Mouse (Mus musculus): ENCODE measurements around the gene C1galt1. TPM values are rescaled to one million over a fixed set of nuclear protein-coding genes. Genes with fewer than 3 reads are reported as not detected.

C1galt1 gene
- total RNA-seq, 2 experiments from 2014 or later = 45.3 to 64.6 TPM

DNA sequence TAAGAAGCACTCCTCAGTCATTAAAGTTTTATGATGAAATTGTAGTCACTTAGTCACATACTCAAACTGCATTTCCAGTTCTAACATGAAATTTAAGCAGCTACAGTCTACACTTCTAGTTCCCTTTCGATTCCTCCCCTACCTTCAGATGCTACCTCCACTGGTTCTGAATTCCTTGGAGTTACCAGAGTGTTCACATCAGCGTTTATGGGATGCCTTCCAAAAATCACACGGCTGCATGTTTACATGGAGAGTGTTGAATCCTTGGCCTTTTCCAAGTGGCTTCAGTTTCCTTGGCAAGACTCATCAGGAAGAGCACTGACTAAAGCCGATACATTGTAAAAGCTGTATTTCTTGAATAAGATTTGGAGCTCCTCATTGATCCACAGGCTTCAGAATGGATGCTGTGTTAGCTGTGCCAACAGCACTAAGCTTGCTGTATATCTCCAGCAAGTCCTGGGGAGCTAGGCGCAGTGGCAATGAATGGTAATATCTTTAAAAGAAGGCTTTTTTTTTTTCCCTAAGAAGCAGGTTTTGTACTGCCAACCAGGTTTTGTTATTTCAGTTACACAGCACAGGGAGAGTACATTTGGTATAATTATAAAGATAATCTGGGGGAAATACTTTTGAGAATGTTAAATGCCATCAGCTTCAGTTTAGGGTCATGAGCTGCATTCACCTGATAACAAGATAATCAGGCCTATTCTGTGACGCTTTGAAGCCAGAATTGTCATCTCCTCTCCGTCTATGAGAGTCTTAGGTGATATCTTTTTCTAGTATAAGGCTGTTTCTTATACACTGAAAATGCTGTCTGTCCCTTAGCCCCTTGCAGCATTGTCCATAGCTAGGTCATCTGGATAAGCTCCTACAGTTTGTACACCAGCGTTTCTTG is 13.0 kb downstream of the C1galt1 start:
- ATAC-seq (replicated peaks; ENCODE audit: low FRiP score, poor library complexity, severe bottlenecking) = peak; percentile 42; the same call in 1 of the 2 replicates

DNA sequence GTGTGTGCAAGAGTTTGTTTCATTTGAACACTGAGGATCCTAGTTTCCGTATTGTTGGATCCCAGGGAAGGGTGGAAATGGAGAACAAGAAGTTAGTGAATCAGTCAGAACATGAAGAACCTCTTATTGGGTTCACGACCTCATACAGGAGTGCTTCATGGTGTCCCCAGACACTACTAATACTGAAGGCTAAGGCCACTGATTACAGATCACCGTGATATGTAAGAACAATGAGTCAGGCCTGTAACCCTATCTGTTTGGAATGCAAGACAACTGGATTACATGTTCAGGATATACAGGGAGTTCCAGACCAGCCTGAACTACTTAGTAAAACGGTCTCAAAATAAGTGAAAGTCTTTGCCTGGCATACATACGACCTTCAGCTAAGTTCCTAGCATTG is 13.9 kb downstream of the C1galt1 start:
- ATAC-seq (replicated peaks; ENCODE audit: low FRiP score, poor library complexity, severe bottlenecking) = no peak

DNA sequence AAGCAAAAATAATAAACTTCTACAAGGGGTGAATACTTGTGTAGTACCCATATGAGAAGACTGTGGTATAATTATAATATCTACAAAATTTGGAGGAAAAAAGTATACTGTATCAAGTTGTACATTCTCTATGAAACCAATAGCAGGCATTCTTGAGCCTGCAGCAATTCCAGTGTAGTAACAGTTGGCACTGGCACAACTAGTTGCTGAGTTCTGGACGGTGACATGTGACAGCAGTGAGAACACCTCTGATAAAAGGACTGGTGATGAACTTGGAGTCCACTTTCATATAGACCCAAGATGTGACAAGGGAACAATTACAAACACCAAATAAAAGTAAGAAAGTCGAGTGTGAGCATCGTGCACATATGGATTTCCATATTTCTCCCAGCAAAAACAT is 14.5 kb downstream of the C1galt1 start:
- no peak for ATAC-seq (replicated peaks; ENCODE audit: low FRiP score, poor library complexity, severe bottlenecking)

DNA sequence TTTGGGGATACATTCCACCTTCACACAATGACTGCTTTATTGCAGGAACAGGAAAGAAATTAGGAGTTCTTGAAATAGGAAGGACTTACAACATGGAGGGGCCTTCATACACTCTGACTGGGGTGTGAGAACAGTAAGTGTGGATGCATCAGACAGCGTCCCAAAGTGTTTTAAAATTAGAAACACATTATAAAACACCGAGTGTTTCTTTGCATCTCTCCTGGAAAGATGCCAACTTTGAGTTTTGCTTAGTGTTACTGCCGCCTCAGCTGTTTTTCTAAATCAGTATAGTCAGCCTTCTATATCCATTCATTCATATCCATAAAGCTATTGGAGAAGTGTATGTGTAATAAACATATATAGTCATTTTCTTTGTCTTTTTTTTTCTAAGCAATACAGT is 16.4 kb downstream of the C1galt1 start:
- no peak for ATAC-seq (replicated peaks; ENCODE audit: low FRiP score, poor library complexity, severe bottlenecking)

DNA sequence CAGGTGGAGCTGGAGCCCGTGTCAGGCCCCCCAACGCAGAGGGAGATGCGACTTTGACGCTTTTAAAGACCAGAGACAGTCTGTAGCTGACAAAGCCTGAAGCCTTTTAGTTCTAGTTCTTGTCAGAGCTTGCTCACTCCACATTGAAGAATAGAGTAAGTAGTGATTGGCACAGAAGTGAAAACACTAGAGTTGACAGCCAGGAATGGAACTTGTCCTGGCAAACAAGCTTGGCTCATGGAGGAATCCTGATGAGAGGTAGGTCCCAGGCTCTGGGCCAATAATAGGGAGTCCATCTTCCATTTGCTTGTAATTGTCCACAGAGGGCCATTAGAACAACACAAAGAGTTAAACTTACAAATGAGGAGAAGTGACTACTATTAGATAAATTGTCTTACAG is 18.7 kb downstream of the C1galt1 start:
- no peak for ATAC-seq (replicated peaks; ENCODE audit: low FRiP score, poor library complexity, severe bottlenecking)

DNA sequence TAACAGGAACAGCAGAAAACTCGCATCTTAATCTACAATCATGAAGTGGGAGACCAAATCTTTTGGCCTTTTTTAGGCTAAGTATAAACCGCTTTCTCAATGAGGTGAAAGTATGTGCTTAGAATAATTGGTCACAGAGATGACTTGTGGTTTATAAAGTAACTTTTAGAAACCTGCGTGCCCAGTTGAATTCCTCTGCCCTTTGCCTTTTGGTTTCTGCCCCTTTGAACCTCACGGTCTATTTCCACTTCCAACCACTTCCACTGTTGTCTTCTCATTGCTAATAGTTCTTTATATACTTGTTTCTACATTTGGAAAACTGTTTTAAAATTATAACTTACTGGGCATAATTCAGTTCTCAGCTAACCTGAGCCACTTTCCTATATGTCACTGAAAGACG is 32.2 kb downstream of the C1galt1 start:
- no peak for ATAC-seq (replicated peaks; ENCODE audit: low FRiP score, poor library complexity, severe bottlenecking)

DNA sequence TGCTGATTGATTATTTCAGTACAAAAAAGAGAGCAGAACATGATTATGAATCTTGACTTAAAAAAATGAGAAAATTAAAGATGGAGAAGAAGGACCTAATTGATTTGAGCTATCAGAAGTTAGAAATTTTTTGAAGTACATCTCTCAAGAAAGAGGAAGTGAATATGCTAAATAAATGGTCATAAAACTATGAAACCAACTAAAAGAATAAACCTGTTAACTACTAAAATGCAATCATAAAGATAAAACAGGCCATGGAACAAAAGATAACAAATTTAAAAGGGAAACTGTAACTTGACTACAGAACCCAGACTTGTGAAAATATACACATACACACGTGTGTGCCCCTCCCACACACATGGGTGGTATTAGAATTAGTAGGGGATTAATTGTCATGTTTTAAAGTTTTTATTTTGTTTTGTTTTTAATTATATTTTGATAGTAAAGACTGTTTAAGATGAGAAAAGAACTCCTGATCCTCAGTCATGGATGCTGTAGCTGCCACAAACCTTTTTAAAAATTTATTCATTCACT is 37.0 kb downstream of the C1galt1 start:
- no peak for ATAC-seq (replicated peaks; ENCODE audit: low FRiP score, poor library complexity, severe bottlenecking)

DNA sequence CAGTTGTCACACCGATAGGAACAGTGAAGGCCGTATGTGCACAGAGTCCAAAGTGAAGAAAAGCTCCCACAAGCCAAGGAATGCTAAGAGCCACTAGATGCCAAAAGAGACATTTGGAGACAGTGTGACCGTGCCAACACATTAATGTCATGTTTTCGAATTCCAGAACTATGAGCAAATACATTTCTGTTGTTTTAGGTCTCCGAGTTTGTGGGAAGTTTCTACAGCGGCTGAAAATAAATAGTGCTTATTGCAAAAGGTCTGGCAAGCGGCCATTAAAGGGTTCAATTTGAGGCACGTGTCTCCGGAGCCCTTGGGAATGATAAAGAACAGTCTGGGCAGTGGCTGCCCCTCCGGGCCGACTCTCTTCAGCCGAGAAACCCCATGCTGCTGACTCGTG is 37.9 kb downstream of the C1galt1 start:
- no peak for ATAC-seq (replicated peaks; ENCODE audit: low FRiP score, poor library complexity, severe bottlenecking)

DNA sequence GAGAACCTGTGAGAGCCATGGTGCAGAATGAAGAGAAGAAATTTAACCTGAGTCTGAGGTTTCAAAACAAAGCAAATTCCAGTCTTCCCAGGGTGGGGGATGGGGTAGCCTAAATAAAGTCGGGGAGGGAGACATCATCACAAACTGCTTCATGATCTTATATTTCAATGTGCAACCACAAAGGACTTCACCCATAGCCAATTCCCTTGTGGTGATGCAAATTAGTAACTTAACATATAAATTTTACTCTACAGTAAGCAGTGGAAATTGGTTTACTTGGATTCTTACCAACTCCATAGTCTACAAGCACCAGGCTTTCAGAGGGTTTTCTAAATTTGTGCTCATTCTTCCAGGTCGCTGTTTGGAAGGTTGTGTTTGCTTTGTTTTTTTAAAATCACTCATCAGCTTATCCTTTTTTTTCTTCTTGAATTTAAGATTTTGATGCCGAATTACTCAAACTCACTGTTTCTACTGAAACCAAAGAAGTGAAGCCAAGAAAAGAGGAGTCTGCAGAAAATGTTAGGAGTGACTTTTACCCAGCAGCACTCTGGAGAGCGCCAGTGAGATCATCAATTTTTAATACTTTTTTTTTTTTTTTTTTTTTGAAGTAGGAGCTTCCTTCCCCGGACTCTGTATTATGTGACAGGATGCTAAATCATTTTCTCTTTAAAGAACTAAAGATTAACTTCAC is 41.5 kb downstream of the C1galt1 start:
- ATAC-seq (replicated peaks; ENCODE audit: low FRiP score, poor library complexity, severe bottlenecking) = no peak

DNA sequence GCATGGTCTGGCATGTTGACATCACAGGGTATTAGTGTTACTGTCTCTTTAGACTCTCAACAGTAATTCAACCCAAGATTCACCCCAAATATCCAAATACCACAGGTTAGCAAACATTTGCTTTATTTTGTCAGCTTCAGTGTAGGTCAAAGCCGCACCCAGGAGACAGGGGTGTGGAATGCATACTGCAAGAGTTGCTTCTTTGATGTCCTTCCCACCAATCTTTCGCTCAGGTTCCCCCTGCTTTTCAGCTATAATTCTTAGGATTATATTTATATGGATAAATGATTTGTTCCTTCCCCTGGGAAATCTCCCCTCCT is 42.0 kb downstream of the C1galt1 start:
- ATAC-seq (replicated peaks; ENCODE audit: low FRiP score, poor library complexity, severe bottlenecking) = no peak

DNA sequence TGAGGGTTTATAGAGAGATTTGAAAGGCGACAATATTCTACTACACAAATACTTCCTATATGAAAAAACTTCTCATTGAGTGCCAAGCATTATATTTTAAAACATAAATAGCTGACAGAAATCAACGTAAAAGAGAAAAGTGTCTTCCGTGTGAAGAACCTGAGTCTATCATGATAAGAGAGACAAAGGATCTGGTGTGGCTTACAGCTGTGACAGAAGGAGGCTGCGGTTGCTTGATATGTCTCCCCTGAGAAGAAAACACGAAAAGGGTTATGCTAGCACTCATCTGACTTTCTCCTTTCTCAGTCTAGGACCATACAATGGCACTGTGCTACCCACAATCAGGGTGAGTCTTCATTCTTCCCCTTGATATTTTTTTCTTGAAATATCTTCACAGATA is 51.7 kb downstream of the C1galt1 start:
- no peak for ATAC-seq (replicated peaks; ENCODE audit: low FRiP score, poor library complexity, severe bottlenecking)

DNA sequence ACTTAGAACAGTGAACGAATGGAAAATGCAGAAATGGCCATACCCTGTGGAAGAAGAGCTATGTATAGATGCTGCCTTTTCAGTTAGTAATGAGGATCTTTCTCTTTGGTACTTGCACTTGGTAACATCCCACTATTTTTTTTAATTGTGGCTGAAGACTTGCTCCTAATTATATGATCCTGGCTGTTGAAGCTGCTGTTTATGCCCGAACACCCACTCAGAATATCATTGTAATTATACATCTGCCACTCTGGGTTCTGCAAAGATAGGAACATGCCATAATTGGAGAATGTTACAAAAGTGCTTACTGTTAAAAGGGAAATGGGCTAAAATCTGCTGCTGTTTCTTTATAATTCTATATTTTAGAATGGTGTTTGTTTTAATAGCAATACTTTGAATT is 67.4 kb downstream of the C1galt1 start:
- no peak for ATAC-seq (replicated peaks; ENCODE audit: low FRiP score, poor library complexity, severe bottlenecking)

Other genes starting within 250 kb of the C1galt1 start
- gene Asns, start 151.6 kb upstream of the C1galt1 start, total RNA-seq (2015; ENCODE audit: low replicate concordance) = 73.5 and 163 TPM in 2 replicates
- 36.2 and 37.8 TPM in 2 replicates for gene Asns, start 151.6 kb upstream of the C1galt1 start, total RNA-seq (2017; ENCODE audit: low replicate concordance)